Mouse (Mus musculus): ENCODE measurements around the gene T.

DNA sequence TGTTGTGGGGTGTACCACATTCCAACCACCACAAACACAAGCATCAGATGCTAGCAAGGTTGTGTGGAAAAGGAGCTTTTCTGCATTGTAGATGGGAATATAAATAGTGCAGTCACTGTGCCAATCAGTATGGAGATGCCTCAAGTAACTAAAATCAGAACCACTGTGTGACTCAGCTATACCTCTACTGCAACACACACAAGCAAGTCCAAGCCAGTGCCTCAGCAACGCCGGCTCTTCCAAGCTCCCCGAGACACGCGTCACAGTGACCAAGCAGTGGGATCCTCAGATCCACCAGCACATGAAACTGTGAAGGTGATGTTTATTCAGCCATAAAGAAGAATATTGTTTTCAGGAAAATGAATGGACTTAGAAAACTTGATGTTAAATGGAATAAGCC lies 56.7 kb downstream of the T start:
- no peak for TF ChIP-seq POLR2A (IDR thresholded peaks at IDR 0.05; ENCODE audit: extremely low read depth, insufficient read depth, low read length)
- TF ChIP-seq CTCF (IDR thresholded peaks at IDR 0.05; ENCODE audit: low read depth, low read length): no peak
